Mouse (Mus musculus) C2C12 (cell line): Measurements from ENCODE around the gene Akap9. TPM values are rescaled to one million over a fixed set of nuclear protein-coding genes. Genes with fewer than 3 reads are reported as not detected.

Experiments used
- H3K27me3 ChIP-seq: one replicate; pipeline ENCODE4 v1.6.1; 2011; ENCODE audit not compliant: control insufficient read depth, insufficient read depth, insufficient read length
- H3K36me3 ChIP-seq: one replicate; pipeline ENCODE4 v1.6.1; 2011; ENCODE audit not compliant: control insufficient read depth, insufficient read depth
- H3K4me3 ChIP-seq: one replicate; pipeline ENCODE4 v1.5.1; 2011; ENCODE audit warnings: mild to moderate bottlenecking, control low read depth; ENCODE audit not compliant: poor library complexity, insufficient read depth, severe bottlenecking
- H3K79me2 ChIP-seq: one replicate; pipeline ENCODE4 v1.6.1; 2011; ENCODE audit not compliant: control insufficient read depth, insufficient read depth
- H3K79me3 ChIP-seq: one replicate; pipeline ENCODE4 v1.6.1; 2011; ENCODE audit warnings: low read depth, control low read depth
- H3ac ChIP-seq: one replicate; pipeline ENCODE3; 2011; ENCODE audit warnings: low read depth; ENCODE audit not compliant: control insufficient read depth, insufficient read length
- CEBPB ChIP-seq: IDR thresholded peaks from one replicate; pipeline ENCODE4 v1.6.1; 2011; ENCODE audit warnings: low read depth, mild to moderate bottlenecking, control low read depth, moderate library complexity
- CTCF ChIP-seq: IDR thresholded peaks from one replicate; pipeline ENCODE4 v1.5.1; 2011; ENCODE audit not compliant: control insufficient read depth, insufficient read depth, insufficient read length
- FOSL1 ChIP-seq: IDR thresholded peaks from one replicate; pipeline ENCODE4 v1.8.0; 2011; ENCODE audit warnings: mild to moderate bottlenecking, low read length; ENCODE audit not compliant: poor library complexity, insufficient read depth, severe bottlenecking
- MAX ChIP-seq: IDR thresholded peaks from one replicate; pipeline ENCODE4 v1.6.1; 2011; ENCODE audit warnings: mild to moderate bottlenecking, control low read depth
- MYOD1 ChIP-seq: IDR thresholded peaks from one replicate; pipeline ENCODE4 v1.6.1; 2011; ENCODE audit warnings: low read depth; ENCODE audit not compliant: control insufficient read depth, insufficient read length
- MYOG ChIP-seq: IDR thresholded peaks from one replicate; pipeline ENCODE4 v1.6.1; 2011; ENCODE audit not compliant: control insufficient read depth, insufficient read length; ENCODE audit errors: extremely low read depth
- USF1 ChIP-seq: IDR thresholded peaks from one replicate; pipeline ENCODE4 v1.6.1; 2011; ENCODE audit warnings: low read depth, mild to moderate bottlenecking, control low read depth, moderate library complexity
- polyA plus RNA-seq: library from polyadenylated mRNA; unstranded; fragments of >200 nt; fragmentation: generic; extraction: Trizol; gene quantifications from one replicate; pipeline ENCODE4 v1.2.1, GENCODE M21; 2012; ENCODE audit warnings: missing spikeins

Akap9 gene
- polyA plus RNA-seq, 1 experiment, result 2.1 TPM

- H3ac ChIP-seq, result no peak overlapping the region
- no peaks in the 10 kb centered on the region for H3K79me2 ChIP-seq
- H3K4me3 ChIP-seq, result no peak overlapping the region
- peaks cover 15% of the 10 kb centered on the region for H3K36me3 ChIP-seq
- no peak for TF ChIP-seq MAX
- no peak for TF ChIP-seq CTCF
- no peak for TF ChIP-seq MYOG
- TF ChIP-seq USF1, result no peak
- no peak for TF ChIP-seq FOSL1
- no peak for TF ChIP-seq MYOD1
- TF ChIP-seq CEBPB, result no peak
- H3K27me3 ChIP-seq, result no peaks in the 10 kb centered on the region
- no peaks in the 10 kb centered on the region for H3K79me3 ChIP-seq
Observed at GRCm38 (mm10) chr5:3952498-3952897, 24.6 kb downstream of the Akap9 start.

- Histone ChIP-seq H3K27me3 (no peaks in the 10 kb centered on the region), H3K79me2 (no peaks in the 10 kb centered on the region), H3K4me3 (no peak overlapping the region), H3K36me3 (peaks cover 7% of the 10 kb centered on the region), H3ac (no peak overlapping the region), H3K79me3 (no peaks in the 10 kb centered on the region)
- TF ChIP-seq MYOD1, result no peak
- TF ChIP-seq MYOG, result no peak
- TF ChIP-seq MAX, result no peak
- TF ChIP-seq USF1, result no peak
- TF ChIP-seq CTCF, result no peak
- TF ChIP-seq CEBPB, result no peak
- no peak for TF ChIP-seq FOSL1
Observed at GRCm38 (mm10) chr5:3954541-3954940, 26.7 kb downstream of the Akap9 start.

- H3K36me3 ChIP-seq, result peaks cover 11% of the 10 kb centered on the region
Observed at GRCm38 (mm10) chr5:3961286-3961685, 33.4 kb downstream of the Akap9 start.

GRCm38 (mm10) chr5:3968415-3968814 is 40.6 kb downstream of the Akap9 start:
- H3ac ChIP-seq, result no peak overlapping the region
- H3K79me3 ChIP-seq, result no peaks in the 10 kb centered on the region
- H3K36me3 ChIP-seq, result no peaks in the 10 kb centered on the region
- no peaks in the 10 kb centered on the region for H3K27me3 ChIP-seq
- TF ChIP-seq CEBPB (no peak), MYOD1 (no peak), CTCF (no peak), USF1 (no peak), MAX (no peak), MYOG (no peak), FOSL1 (no peak)
- no peak overlapping the region for H3K4me3 ChIP-seq
- no peaks in the 10 kb centered on the region for H3K79me2 ChIP-seq

More at GRCm38 (mm10) chr5:3961286-3961685, 33.4 kb downstream of the Akap9 start:
- Histone ChIP-seq H3ac (no peak overlapping the region), H3K79me3 (no peaks in the 10 kb centered on the region), H3K79me2 (no peaks in the 10 kb centered on the region), H3K4me3 (no peak overlapping the region), H3K27me3 (no peaks in the 10 kb centered on the region)
- TF ChIP-seq MAX, result no peak
- TF ChIP-seq MYOG, result no peak
- no peak for TF ChIP-seq CTCF

GRCm38 (mm10) chr5:3969114-3969513 is 41.3 kb downstream of the Akap9 start:
- H3K79me2 ChIP-seq, result no peaks in the 10 kb centered on the region
- H3K4me3 ChIP-seq, result no peak overlapping the region
- H3K36me3 ChIP-seq, result no peaks in the 10 kb centered on the region
- H3K79me3 ChIP-seq, result no peaks in the 10 kb centered on the region
- TF ChIP-seq CTCF, result no peak
- no peak for TF ChIP-seq MYOG
- TF ChIP-seq MAX, result no peak
- no peak for TF ChIP-seq MYOD1
- TF ChIP-seq FOSL1, result no peak
- TF ChIP-seq CEBPB, result no peak
- TF ChIP-seq USF1, result no peak
- H3ac ChIP-seq, result no peak overlapping the region
- no peaks in the 10 kb centered on the region for H3K27me3 ChIP-seq

- TF ChIP-seq CTCF, result no peak
- no peak for TF ChIP-seq FOSL1
- no peak for TF ChIP-seq CEBPB
- no peak for TF ChIP-seq USF1
- TF ChIP-seq MYOG, result no peak
- TF ChIP-seq MAX, result no peak
- no peak for TF ChIP-seq MYOD1
Observed at GRCm38 (mm10) chr5:3970936-3971335, 43.1 kb downstream of the Akap9 start.

More at GRCm38 (mm10) chr5:3970936-3971335, 43.1 kb downstream of the Akap9 start:
- Histone ChIP-seq H3K27me3 (no peaks in the 10 kb centered on the region), H3K36me3 (peaks cover 11% of the 10 kb centered on the region), H3K4me3 (no peak overlapping the region), H3K79me2 (no peaks in the 10 kb centered on the region), H3K79me3 (no peaks in the 10 kb centered on the region), H3ac (no peak overlapping the region)
